Mouse (Mus musculus) C2C12 (cell line): ENCODE results near the gene Olfr1497. TPM values are rescaled to one million over a fixed set of nuclear protein-coding genes. Genes with fewer than 3 reads are reported as not detected.

Experiments used
- H3K27me3 ChIP-seq: one replicate; pipeline ENCODE4 v1.6.1; 2011; ENCODE audit not compliant: control insufficient read depth, insufficient read depth, insufficient read length
- H3K36me3 ChIP-seq: one replicate; pipeline ENCODE4 v1.6.1; 2011; ENCODE audit not compliant: control insufficient read depth, insufficient read depth
- H3K4me3 ChIP-seq: one replicate; pipeline ENCODE4 v1.5.1; 2011; ENCODE audit warnings: mild to moderate bottlenecking, control low read depth; ENCODE audit not compliant: poor library complexity, insufficient read depth, severe bottlenecking
- H3K79me2 ChIP-seq: one replicate; pipeline ENCODE4 v1.6.1; 2011; ENCODE audit not compliant: control insufficient read depth, insufficient read depth
- H3K79me3 ChIP-seq: one replicate; pipeline ENCODE4 v1.6.1; 2011; ENCODE audit warnings: low read depth, control low read depth
- H3ac ChIP-seq: one replicate; pipeline ENCODE3; 2011; ENCODE audit warnings: low read depth; ENCODE audit not compliant: control insufficient read depth, insufficient read length
- CEBPB ChIP-seq: IDR thresholded peaks from one replicate; pipeline ENCODE4 v1.6.1; 2011; ENCODE audit warnings: low read depth, mild to moderate bottlenecking, control low read depth, moderate library complexity
- CTCF ChIP-seq: IDR thresholded peaks from one replicate; pipeline ENCODE4 v1.5.1; 2011; ENCODE audit not compliant: control insufficient read depth, insufficient read depth, insufficient read length
- FOSL1 ChIP-seq: IDR thresholded peaks from one replicate; pipeline ENCODE4 v1.8.0; 2011; ENCODE audit warnings: mild to moderate bottlenecking, low read length; ENCODE audit not compliant: poor library complexity, insufficient read depth, severe bottlenecking
- MAX ChIP-seq: IDR thresholded peaks from one replicate; pipeline ENCODE4 v1.6.1; 2011; ENCODE audit warnings: mild to moderate bottlenecking, control low read depth
- MYOD1 ChIP-seq: IDR thresholded peaks from one replicate; pipeline ENCODE4 v1.6.1; 2011; ENCODE audit warnings: low read depth; ENCODE audit not compliant: control insufficient read depth, insufficient read length
- MYOG ChIP-seq: IDR thresholded peaks from one replicate; pipeline ENCODE4 v1.6.1; 2011; ENCODE audit not compliant: control insufficient read depth, insufficient read length; ENCODE audit errors: extremely low read depth
- USF1 ChIP-seq: IDR thresholded peaks from one replicate; pipeline ENCODE4 v1.6.1; 2011; ENCODE audit warnings: low read depth, mild to moderate bottlenecking, control low read depth, moderate library complexity
- long read RNA-seq, 2 experiments: library from polyadenylated mRNA; unstranded; transcript quantifications; one replicate each; pipeline ENCODE4 v2.0.0; 2019 to 2020
- polyA plus RNA-seq: library from polyadenylated mRNA; unstranded; fragments of >200 nt; fragmentation: generic; extraction: Trizol; gene quantifications from one replicate; pipeline ENCODE4 v1.2.1, GENCODE M21; 2012; ENCODE audit warnings: missing spikeins

Olfr1497 gene
- polyA plus RNA-seq, result not detected
- long read RNA-seq, experiment 1, result 0 reads
- long read RNA-seq, experiment 2, result 0 reads

DNA sequence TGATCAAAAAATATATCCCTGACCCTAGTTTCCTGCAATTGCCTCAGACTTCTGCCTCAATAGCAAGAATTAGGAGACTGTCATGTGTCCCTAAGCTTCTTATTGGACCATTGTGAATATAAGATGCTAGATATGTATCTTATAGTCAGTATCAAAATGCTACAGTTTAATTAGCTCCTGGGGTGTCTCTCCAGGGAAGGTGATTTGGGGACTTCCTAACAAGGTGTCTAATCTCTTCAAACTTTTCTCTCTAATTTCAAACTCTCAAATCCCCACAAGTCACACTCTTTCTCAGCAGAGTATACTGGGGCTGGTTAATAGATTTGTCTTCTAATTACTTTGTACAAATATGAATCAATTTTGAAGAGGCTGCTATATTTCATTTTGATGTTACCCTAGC, at the start of gene Olfr1497:
Olfr1497 (minus strand) TSS at position 101 of the 400 bp plus-strand sequence.
- TF ChIP-seq FOSL1, result no peak
- Histone ChIP-seq H3K4me3 (no peak within 1 kb of the TSS), H3ac (no peak within 1 kb of the TSS), H3K27me3 (no peaks in the 10 kb centered on the region), H3K36me3 (no peaks in the 10 kb centered on the region), H3K79me3 (no peaks in the 10 kb centered on the region), H3K79me2 (no peaks in the 10 kb centered on the region)

DNA sequence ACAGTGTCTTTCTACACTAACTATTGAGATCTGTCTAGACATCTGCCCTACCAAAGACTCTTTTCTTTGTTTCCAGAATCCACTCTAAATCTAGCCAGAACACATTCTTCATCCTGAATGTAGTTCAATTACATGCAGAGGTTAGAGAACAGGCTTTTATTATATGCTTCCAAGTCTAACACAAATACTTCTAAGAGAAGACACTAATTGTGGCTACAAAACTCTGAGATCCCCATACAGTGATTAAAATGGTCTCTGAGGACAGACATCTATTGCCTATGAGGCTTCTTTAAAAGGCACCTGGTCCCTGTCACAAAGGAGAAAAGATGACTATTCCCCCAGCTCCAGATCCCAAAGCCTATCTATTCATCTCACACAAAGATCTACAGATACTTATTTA, 32.4 kb upstream of the Olfr1497 start, which contains the start of gene Olfr1500:
Olfr1500 (minus strand) TSS at position 101 of the 400 bp plus-strand sequence.
- Histone ChIP-seq H3K79me3 (no peaks in the 10 kb centered on the region), H3ac (no peak within 1 kb of the TSS), H3K4me3 (no peak within 1 kb of the TSS), H3K79me2 (no peaks in the 10 kb centered on the region), H3K36me3 (no peaks in the 10 kb centered on the region), H3K27me3 (no peaks in the 10 kb centered on the region)
- TF ChIP-seq CEBPB, result no peak
- no peak for TF ChIP-seq MYOD1
- TF ChIP-seq MAX, result no peak

DNA sequence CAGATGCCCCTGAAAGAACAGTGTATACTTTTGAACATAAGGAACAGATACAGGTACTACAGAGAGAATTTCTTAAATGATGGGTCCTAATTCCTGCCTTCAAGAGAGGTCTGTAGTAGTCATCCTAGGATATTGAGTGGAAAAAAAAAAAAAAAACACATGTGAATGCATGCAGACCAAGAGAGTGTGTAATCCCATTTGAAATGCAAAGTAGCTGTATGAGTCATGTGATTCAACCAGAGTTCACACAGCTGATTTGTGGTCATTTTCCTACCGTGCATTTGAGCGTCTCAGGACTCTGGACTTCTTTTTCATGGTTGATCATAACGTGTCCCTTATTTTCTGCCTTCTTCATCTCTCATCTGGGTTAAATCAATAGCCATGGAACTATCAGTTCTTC, 30.4 kb upstream of the Olfr1497 start:
- Histone ChIP-seq H3K79me2 (no peaks in the 10 kb centered on the region), H3K27me3 (no peaks in the 10 kb centered on the region), H3K36me3 (no peaks in the 10 kb centered on the region), H3ac (no peak overlapping the region), H3K79me3 (no peaks in the 10 kb centered on the region), H3K4me3 (no peak overlapping the region)
- no peak for TF ChIP-seq MYOG
- no peak for TF ChIP-seq MAX
- no peak for TF ChIP-seq USF1
- no peak for TF ChIP-seq MYOD1
- TF ChIP-seq CEBPB, result no peak
- TF ChIP-seq CTCF, result no peak

DNA sequence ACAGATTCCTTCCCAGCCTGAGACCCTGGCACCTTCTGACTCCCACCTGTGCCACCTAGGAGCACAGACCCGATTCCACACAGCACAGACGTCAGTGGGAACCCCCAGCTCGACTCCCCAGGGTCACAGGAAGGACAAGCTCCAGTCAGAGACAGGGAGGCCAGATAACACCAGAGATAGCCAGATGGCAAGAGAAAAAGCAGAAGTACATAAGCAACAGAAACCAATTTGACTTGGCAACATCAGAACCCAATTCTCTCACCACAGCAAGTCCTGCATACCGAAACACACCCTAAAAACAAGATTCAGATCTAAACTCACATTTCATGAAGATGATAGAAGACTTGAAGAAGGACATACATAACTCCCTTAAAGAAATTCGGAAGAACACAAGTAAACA, 22.8 kb upstream of the Olfr1497 start:
- TF ChIP-seq USF1 (no peak), CEBPB (no peak)
- H3K27me3 ChIP-seq, result no peaks in the 10 kb centered on the region
- no peaks in the 10 kb centered on the region for H3K79me2 ChIP-seq
- H3K4me3 ChIP-seq, result no peak overlapping the region
- no peak overlapping the region for H3ac ChIP-seq
- H3K79me3 ChIP-seq, result no peaks in the 10 kb centered on the region
- no peaks in the 10 kb centered on the region for H3K36me3 ChIP-seq

DNA sequence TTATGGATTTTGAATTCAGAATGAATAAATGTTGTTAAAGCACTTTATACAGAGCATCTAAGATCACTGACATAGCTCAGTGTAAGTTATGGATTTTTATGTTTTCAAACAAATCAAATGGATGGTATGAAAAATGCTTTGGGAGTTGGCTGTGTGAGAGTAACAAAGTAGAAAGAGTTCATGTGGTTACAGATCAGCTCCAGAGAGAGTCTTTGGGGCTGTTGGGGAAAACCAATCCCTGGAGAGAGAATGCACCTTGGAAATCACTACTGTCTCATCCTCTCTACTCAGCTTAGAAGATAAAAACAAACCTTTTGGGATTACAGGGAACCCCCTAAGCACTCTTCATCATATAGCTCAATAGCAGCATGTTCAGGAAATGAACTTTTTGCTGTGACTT, 21.3 kb upstream of the Olfr1497 start, which contains the start of gene Olfr1499:
Olfr1499 (minus strand) TSS at position 101 of the 400 bp plus-strand sequence.
- Histone ChIP-seq H3K36me3 (no peaks in the 10 kb centered on the region), H3K79me2 (no peaks in the 10 kb centered on the region), H3K27me3 (no peaks in the 10 kb centered on the region), H3K79me3 (no peaks in the 10 kb centered on the region), H3ac (no peak within 1 kb of the TSS), H3K4me3 (no peak within 1 kb of the TSS)
- TF ChIP-seq CEBPB (no peak), FOSL1 (no peak), MYOG (no peak), MYOD1 (no peak), CTCF (no peak), MAX (no peak), USF1 (no peak)

GRCm38 (mm10) chr19:13818827-13819226, 20.8 kb upstream of the Olfr1497 start:
- Histone ChIP-seq H3K4me3 (no peak overlapping the region), H3K79me3 (no peaks in the 10 kb centered on the region), H3K36me3 (no peaks in the 10 kb centered on the region), H3K79me2 (no peaks in the 10 kb centered on the region), H3K27me3 (no peaks in the 10 kb centered on the region), H3ac (no peak overlapping the region)
- TF ChIP-seq FOSL1, result no peak
- no peak for TF ChIP-seq USF1
- no peak for TF ChIP-seq MYOD1
- no peak for TF ChIP-seq CTCF
- no peak for TF ChIP-seq MYOG
- no peak for TF ChIP-seq MAX
- no peak for TF ChIP-seq CEBPB
